Mouse (Mus musculus): Measurements from ENCODE around the gene Lipm. TPM values are rescaled to one million over a fixed set of nuclear protein-coding genes. Genes with fewer than 3 reads are reported as not detected.

Lipm gene
- total RNA-seq, 2 experiments from 2014 or later, result not detected

DNA sequence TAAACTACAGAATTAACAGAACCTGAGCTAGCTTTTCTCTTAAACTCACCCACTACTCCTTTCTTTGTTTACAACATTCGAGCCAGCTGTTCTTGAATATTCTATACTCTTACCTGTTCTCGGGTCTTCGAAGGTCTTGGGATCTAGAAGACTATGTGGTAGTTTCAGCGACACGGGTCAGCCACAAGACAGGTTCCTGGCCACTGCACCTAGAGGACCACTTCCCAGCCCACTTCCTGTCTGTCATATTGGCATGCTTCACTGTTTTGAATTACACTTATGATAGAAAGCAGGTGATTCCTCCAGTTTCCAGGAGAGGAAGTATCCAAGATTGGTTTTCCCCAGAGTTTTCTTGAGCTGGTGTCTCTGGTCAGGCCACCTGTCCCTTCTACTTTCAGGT lies 62.0 kb downstream of the Lipm start:
- no peak for ATAC-seq (replicated peaks; ENCODE audit: poor library complexity)

DNA sequence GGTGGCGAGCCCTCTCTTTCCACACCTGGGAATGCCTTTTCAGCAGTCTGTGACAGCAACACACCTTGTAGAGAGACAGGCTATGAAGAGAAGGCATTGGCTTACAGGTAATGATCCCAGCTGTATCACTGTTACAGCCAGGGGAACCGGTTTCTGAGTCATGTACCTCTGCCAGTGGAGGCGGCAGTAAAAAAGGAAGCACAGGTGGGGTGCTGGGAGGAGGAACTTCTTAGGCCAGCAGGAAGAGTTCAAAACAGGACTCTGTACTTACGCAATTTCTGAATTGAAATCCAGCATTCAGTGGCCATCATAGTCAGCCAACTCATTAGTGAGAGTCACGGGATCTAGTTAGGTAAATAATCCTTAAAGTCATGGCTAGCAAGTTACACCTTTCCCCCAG lies 65.2 kb downstream of the Lipm start, which contains the start of gene Ankrd22:
Gene Ankrd22 (minus strand): TSS at position 163 of the 400 bp plus-strand sequence.
- ATAC-seq (replicated peaks; ENCODE audit: poor library complexity), result peak; percentile 65

DNA sequence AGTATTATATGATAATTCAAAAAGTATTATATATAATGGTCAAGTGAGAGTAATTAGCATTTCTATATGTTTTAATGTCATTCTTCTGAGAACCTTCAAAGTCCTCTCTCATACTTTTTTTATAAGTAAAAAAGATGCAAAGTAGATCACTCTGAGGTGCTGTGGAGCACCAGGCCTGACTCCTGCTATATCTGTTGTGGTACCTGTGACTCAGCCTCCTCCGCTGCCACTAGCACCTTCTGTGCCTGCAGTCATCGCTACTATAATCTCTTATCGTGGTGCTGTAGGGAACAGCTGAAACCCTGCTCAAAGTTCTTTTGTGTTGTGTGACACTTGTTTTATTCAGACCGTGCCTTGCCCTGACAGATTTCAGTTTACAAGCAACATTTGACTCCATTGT lies 65.7 kb downstream of the Lipm start:
- no peak for ATAC-seq (replicated peaks; ENCODE audit: poor library complexity)

- peak; percentile 77 for ATAC-seq (replicated peaks; ENCODE audit: poor library complexity)
Measured at GRCm38 (mm10) chr19:34167896-34168661, 67.3 kb downstream of the Lipm start.

GRCm38 (mm10) chr19:34169121-34169520 lies 68.4 kb downstream of the Lipm start:
- ATAC-seq (replicated peaks; ENCODE audit: poor library complexity), result no peak

GRCm38 (mm10) chr19:34171167-34171566 lies 70.4 kb downstream of the Lipm start:
- no peak for ATAC-seq (replicated peaks; ENCODE audit: poor library complexity)

Other genes with a start within 250 kb of the Lipm start
- not detected in 2 replicates for gene Lipf, start 139.7 kb upstream of the Lipm start, total RNA-seq (2015)
- not detected in 2 replicates for gene Lipf, start 139.7 kb upstream of the Lipm start, total RNA-seq (2017)
- gene Lipk, start 92.6 kb upstream of the Lipm start, total RNA-seq (2015), result not detected in 2 replicates
- gene Lipk, start 92.6 kb upstream of the Lipm start, total RNA-seq (2017), result not detected in 2 replicates
- not detected in 2 replicates for gene Lipn, start 33.6 kb upstream of the Lipm start, total RNA-seq (2015)
- 1.9 TPM in 1 of 2 replicates, not detected in the other for gene Lipn, start 33.6 kb upstream of the Lipm start, total RNA-seq (2017)
- 0.99 and 2.2 TPM in 2 replicates for gene Ankrd22, start 65.1 kb downstream of the Lipm start, total RNA-seq (2015)
- gene Ankrd22, start 65.1 kb downstream of the Lipm start, total RNA-seq (2017), result 0.71 and 1.9 TPM in 2 replicates
- 21.1 and 23.9 TPM in 2 replicates for gene Stambpl1, start 91.3 kb downstream of the Lipm start, total RNA-seq (2015)
- gene Stambpl1, start 91.3 kb downstream of the Lipm start, total RNA-seq (2017), result 14.4 and 17.8 TPM in 2 replicates
- gene Acta2, start 154.7 kb downstream of the Lipm start, total RNA-seq (2015), result 0.10 and 0.12 TPM in 2 replicates
- 0.17 TPM in 1 of 2 replicates, not detected in the other for gene Acta2, start 154.7 kb downstream of the Lipm start, total RNA-seq (2017)
- 1.6 and 4.6 TPM in 2 replicates for gene Fas, start 189.7 kb downstream of the Lipm start, total RNA-seq (2015)
- 1.3 and 2.3 TPM in 2 replicates for gene Fas, start 189.7 kb downstream of the Lipm start, total RNA-seq (2017)

Measured in megakaryocyte progenitor cell, adult 5-6 weeks (primary cell).